Mouse (Mus musculus) liver, embryonic 12.5 days (tissue): ENCODE measurements around the gene Ttc39d. TPM values are rescaled to one million over a fixed set of nuclear protein-coding genes. Genes with fewer than 3 reads are reported as not detected.
"Not testable (repeated sequence)": the region's sequence is repeated elsewhere in the genome, so short reads cannot be mapped to it uniquely, and the experiment has no call there.

Source experiments
- ATAC-seq: fragments of 200-750 bp; cut with Nextera tagmentation; 2 replicates; pipeline ENCODE4 v1.8.0; 2017; ENCODE audit warnings: moderate number of reproducible peaks, mild to moderate bottlenecking, moderate library complexity
- H3K27ac ChIP-seq: fragments of 300-500 bp; sonication (generic); 2 replicates; pipeline ENCODE4 v1.5.1; 2016; ENCODE audit warnings: mild to moderate bottlenecking
- H3K27me3 ChIP-seq: fragments of 300-500 bp; sonication (generic); replicated peaks from 2 replicates; pipeline ENCODE4 v1.6.1; 2016; ENCODE audit warnings: mild to moderate bottlenecking, moderate library complexity
- H3K36me3 ChIP-seq: fragments of 300-500 bp; sonication (generic); 2 replicates; pipeline ENCODE4 v1.6.1; 2016; ENCODE audit warnings: mild to moderate bottlenecking, moderate library complexity
- H3K4me1 ChIP-seq: fragments of 300-500 bp; sonication (generic); 2 replicates; pipeline ENCODE4 v1.6.1; 2016
- H3K4me2 ChIP-seq: fragments of 300-500 bp; sonication (generic); 2 replicates; pipeline ENCODE4 v1.6.1; 2016; ENCODE audit warnings: mild to moderate bottlenecking, moderate library complexity
- H3K4me3 ChIP-seq: fragments of 300-500 bp; sonication (generic); 2 replicates; pipeline ENCODE4 v1.5.1; 2016; ENCODE audit warnings: mild to moderate bottlenecking, moderate library complexity
- H3K9ac ChIP-seq: fragments of 300-500 bp; sonication (generic); 2 replicates; pipeline ENCODE4 v1.6.1; 2016; ENCODE audit warnings: mild to moderate bottlenecking, moderate library complexity
- H3K9me3 ChIP-seq: fragments of 300-500 bp; sonication (generic); replicated peaks from 2 replicates; pipeline ENCODE4 v1.6.1; 2016; ENCODE audit warnings: mild to moderate bottlenecking, moderate library complexity
- WGBS: fragments of 180-500 bp; shearing (Covaris S2); methylation state at CpG from one replicate; pipeline ENCODE4 v1.1.7; 2016; ENCODE audit not compliant: insufficient replicate concordance; 5-methylcytosine and 5-hydroxymethylcytosine counted together
- polyA plus RNA-seq: library from polyadenylated mRNA; unstranded; fragments of >200 nt; fragmentation: Nextera tagmentation; extraction: Ambion mirVana; gene quantifications from 2 replicates; pipeline ENCODE4 v1.2.1, GENCODE M21; 2016

Gene Ttc39d
- polyA plus RNA-seq, 1 experiment from 2014 or later: not detected

DNA sequence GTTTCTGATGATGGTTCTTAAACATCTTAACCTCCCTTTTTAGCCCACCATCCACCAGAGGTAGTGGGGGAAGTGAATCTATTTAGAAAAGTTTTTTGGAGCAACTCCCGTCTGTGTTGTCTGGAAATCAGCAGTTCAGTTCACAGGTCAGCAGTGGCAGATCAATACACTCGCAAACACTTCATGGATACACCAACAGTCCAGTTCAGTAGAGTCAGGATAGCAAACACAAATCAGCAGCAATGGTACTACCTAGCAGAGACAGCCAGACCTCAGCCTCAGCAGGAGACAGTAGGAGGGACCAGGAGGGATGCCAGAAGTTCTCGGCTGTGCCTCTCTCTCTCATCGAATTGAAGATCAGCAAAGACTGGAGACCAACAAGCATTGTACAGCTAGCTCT is 35.3 kb upstream of the Ttc39d start:
- Histone ChIP-seq H3K4me2 (no peak overlapping the region), H3K27me3 (peaks cover 7% of the 10 kb centered on the region; the same call in 1 of the 2 replicates), H3K4me1 (peaks cover 8% of the 10 kb centered on the region; the same call in 1 of the 2 replicates), H3K4me3 (no peak overlapping the region), H3K36me3 (no peaks in the 10 kb centered on the region), H3K27ac (no peak overlapping the region), H3K9ac (no peak overlapping the region), H3K9me3 (no peaks in the 10 kb centered on the region)
- WGBS: 71% methylated on average over 4 of the region's 4 CpGs
- 0 out of 2 replicates have a peak, but pooled peaks have one; percentile 41 for ATAC-seq

DNA sequence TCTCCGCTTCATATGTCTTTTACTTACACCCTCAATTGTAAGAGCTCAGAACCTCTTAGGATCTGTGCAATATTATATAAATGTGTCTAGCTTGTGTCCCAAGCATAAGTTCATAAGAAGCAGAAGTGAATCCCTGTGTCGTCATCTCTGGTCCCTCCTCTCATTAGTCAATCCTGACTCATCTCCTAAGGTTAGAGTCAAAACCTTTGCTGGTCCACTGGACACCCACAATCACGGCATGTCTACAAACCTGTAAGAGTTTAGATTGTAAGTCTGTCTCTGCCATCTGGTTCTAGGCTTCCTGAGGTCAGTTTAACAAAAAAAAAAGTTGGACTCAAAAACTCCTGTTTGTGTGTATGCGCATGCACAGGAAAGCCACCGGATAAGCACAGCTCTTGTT is 34.5 kb upstream of the Ttc39d start:
- Histone ChIP-seq H3K36me3 (no peaks in the 10 kb centered on the region), H3K9me3 (no peaks in the 10 kb centered on the region), H3K27me3 (peaks cover 2% of the 10 kb centered on the region; the same call in 1 of the 2 replicates), H3K9ac (no peak overlapping the region), H3K4me2 (no peak overlapping the region), H3K27ac (no peak overlapping the region), H3K4me3 (no peak overlapping the region), H3K4me1 (peaks cover 8% of the 10 kb centered on the region; the same call in 1 of the 2 replicates)
- ATAC-seq: no peak
- WGBS: 59% methylated on average over 5 of the region's 5 CpGs

DNA sequence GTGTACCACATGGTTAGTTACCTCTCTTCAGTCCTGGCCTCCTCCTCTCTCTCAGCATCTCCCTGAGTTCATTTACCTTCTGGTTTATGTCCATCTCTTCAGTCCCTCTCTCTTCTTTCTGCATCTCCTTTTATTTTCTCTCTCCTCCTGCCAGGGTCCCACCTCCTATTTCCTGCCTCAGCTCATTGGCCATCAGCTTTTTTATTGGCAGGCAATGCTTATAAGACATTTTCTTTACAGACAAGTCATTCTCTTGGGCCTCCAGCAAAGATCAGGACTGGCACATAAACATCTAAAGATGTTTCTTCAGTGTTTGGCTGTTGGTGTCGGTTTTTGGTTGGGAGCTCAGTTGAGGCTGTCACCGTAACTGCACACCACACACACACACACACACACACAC is 33.6 kb upstream of the Ttc39d start:
- no peak overlapping the region for H3K27ac ChIP-seq
- 79% methylated on average over 2 of the region's 2 CpGs for WGBS
- no peak overlapping the region for H3K4me2 ChIP-seq
- ATAC-seq: no peak
- no peaks in the 10 kb centered on the region for H3K36me3 ChIP-seq
- H3K9ac ChIP-seq: no peak overlapping the region
- no peak overlapping the region for H3K4me3 ChIP-seq
- H3K27me3 ChIP-seq: 0 out of 2 replicates have a peak, but pooled peaks cover 2% of the 10 kb centered on the region
- H3K4me1 ChIP-seq: peaks cover 8% of the 10 kb centered on the region; the same call in 1 of the 2 replicates
- no peaks in the 10 kb centered on the region for H3K9me3 ChIP-seq

DNA sequence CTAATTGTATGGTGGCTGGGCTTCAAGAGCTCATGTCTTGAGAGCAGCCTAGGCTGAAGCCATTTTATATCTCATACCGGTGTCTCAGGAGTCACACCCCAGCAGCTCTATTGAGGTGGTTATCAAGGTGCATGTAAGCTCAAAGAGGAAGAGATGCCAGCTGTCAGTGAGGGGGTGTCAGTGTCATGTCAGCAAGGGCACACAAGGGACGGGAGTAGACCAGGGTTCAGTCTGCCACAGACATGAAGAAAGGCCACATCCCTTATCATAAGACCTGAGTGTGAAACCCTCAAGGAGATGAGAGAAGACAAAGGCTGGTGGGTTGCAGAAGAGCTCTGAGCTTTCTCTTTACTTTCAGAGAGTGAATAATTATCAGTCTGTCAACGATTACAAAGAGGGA is 33.1 kb upstream of the Ttc39d start:
- no peak overlapping the region for H3K4me3 ChIP-seq
- 55% methylated on average over 3 of the region's 3 CpGs for WGBS
- no peak for ATAC-seq

DNA sequence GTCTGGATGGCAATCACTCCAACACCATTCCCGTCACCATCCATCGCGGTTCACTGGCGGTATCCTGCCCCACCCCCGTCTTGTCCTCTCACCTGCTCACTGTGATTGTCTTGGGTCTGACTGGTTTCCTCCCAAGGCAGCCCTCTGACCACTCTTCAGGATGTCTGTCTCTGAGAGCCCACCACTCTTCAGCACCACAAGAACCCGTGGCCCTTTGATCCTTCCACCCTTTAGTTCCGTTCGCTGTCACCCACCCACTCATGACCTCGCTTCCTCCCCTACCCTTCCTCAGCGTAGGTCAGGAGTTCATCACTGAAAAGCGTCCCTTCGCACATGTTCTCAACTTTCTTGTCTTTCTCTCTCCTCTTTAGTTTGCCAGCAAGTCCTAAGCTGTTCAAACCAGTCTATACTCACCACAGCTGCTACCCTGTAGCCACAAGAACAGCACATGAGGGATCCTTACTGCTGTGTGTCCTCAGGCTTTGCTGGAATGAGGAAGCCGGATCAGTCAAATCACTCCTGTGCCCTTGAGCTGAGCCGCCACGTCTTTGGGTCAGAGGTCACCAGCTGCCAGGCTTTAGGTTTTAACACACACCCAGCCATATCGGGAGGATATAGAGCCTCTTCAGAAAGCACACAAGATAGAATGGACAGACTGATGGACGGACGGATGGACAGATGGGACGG is 32.4 kb upstream of the Ttc39d start:
- H3K27me3 ChIP-seq: 0 out of 2 replicates have a peak, but pooled peaks cover 2% of the 10 kb centered on the region
- no peak for ATAC-seq
- peaks cover 8% of the 10 kb centered on the region; the same call in 1 of the 2 replicates for H3K4me1 ChIP-seq
- no peak overlapping the region for H3K4me3 ChIP-seq
- H3K9ac ChIP-seq: no peak overlapping the region
- no peaks in the 10 kb centered on the region for H3K36me3 ChIP-seq
- no peak overlapping the region for H3K4me2 ChIP-seq
- H3K27ac ChIP-seq: no peak overlapping the region
- H3K9me3 ChIP-seq: no peaks in the 10 kb centered on the region
- WGBS: 60% methylated on average over 19 of the region's 19 CpGs

More for the DNA sequence above, 33.1 kb upstream of the Ttc39d start:
- H3K4me1 ChIP-seq: peaks cover 8% of the 10 kb centered on the region; the same call in 1 of the 2 replicates
- H3K27ac ChIP-seq: no peak overlapping the region
- H3K36me3 ChIP-seq: no peaks in the 10 kb centered on the region
- H3K27me3 ChIP-seq: 0 out of 2 replicates have a peak, but pooled peaks cover 2% of the 10 kb centered on the region
- no peaks in the 10 kb centered on the region for H3K9me3 ChIP-seq
- H3K9ac ChIP-seq: no peak overlapping the region
- H3K4me2 ChIP-seq: no peak overlapping the region

DNA sequence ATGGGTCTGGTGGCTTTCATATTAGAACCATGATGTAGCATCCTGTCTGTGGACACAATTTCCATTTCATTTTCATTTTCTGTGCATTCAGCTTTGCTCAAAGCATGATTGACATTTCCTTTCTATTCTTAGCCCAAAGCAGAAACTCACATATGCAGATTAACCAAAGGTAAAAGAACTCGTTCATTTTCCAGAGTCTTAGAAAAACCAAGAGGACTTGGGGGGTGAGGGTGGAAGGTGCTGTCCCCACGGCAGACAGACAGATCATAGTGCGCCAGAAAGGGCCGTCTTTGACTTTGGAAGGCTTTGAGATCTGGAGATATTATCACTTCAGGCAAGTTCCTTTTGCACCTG is 31.9 kb upstream of the Ttc39d start:
- no peak overlapping the region for H3K27ac ChIP-seq
- no peaks in the 10 kb centered on the region for H3K36me3 ChIP-seq
- peaks cover 8% of the 10 kb centered on the region; the same call in 1 of the 2 replicates for H3K4me1 ChIP-seq
- no peak overlapping the region for H3K4me2 ChIP-seq
- no peak for ATAC-seq
- WGBS: 49% methylated on average over 4 of the region's 4 CpGs
- no peak overlapping the region for H3K9ac ChIP-seq
- no peak overlapping the region for H3K4me3 ChIP-seq
- 0 out of 2 replicates have a peak, but pooled peaks cover 2% of the 10 kb centered on the region for H3K27me3 ChIP-seq
- H3K9me3 ChIP-seq: no peaks in the 10 kb centered on the region

DNA sequence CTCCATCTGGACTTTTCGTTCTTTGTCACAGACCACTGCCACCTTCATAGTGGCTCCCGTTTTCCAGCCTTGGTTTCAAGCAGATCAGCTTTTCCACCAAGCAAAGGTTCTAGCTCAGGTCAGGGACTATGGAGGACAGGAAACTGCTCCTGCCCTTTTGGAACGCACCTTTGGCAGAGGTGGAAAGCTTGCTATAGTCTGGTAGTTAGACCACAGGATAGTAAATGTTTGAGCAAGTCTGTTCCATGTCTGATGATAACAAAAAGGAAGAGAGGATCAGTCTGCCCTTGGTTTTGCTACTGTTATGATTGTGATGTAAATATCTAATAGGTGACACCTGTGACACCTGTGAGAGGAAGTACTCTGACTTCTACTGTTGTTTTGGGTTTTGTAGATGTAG is 31.3 kb upstream of the Ttc39d start:
- Histone ChIP-seq H3K27ac (no peak overlapping the region), H3K4me1 (peaks cover 8% of the 10 kb centered on the region; the same call in 1 of the 2 replicates), H3K4me2 (no peak overlapping the region), H3K9me3 (no peaks in the 10 kb centered on the region), H3K4me3 (no peak overlapping the region), H3K9ac (no peak overlapping the region), H3K27me3 (0 out of 2 replicates have a peak, but pooled peaks cover 2% of the 10 kb centered on the region), H3K36me3 (no peaks in the 10 kb centered on the region)
- WGBS: 68% methylated on average over 3 of the region's 3 CpGs
- no peak for ATAC-seq

DNA sequence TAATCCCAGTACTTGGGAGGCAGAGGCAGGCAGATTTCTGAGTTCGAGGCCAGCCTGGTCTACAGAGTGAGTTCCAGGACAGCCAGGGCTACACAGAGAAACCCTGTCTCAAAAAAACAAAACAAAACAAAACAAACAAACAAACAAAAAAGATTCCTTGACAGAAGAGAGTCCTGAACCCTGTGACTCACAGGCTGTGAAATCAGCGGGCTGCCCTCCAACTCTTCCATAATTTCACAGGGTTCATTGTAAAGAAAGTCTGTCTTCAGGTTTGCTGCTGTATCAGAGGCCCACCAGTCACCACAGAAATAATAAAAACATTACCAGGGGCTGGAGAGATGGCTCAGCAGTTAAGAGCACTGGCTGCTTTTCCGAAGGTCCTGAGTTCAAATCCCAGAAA is 28.4 kb upstream of the Ttc39d start:
- H3K4me3 ChIP-seq, H3K4me2 ChIP-seq, ATAC-seq, H3K4me1 ChIP-seq, H3K9ac ChIP-seq, H3K36me3 ChIP-seq, H3K27me3 ChIP-seq, H3K27ac ChIP-seq, H3K9me3 ChIP-seq: not testable (repeated sequence)
- whole genome bisulfite sequencing: 82% methylated on average over 3 of the region's 3 CpGs

DNA sequence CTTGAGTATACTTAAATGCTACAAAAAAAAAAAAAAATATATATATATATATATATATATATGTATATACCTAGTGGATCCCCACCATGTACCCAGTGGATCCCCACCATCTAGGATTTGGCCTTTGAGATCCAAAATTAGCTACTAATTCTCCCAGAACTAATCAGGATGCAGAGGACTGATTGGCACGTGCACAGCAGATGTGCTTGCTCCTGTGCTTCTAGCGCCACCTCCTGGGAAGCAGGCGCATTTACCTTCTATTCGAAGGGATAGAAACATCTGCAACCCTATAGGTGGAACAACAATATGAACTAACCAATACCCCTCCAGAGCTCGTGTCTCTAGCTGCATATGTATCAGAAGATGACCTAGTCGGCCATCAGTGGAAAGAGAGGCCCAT is 27.3 kb upstream of the Ttc39d start:
- no peaks in the 10 kb centered on the region for H3K36me3 ChIP-seq
- WGBS: under 1% methylated on average over 6 of the region's 6 CpGs
- H3K9ac ChIP-seq: no peak overlapping the region
- no peak overlapping the region for H3K4me2 ChIP-seq
- H3K4me1 ChIP-seq: peaks cover 3% of the 10 kb centered on the region; the same call in 1 of the 2 replicates
- H3K4me3 ChIP-seq: no peak overlapping the region
- no peaks in the 10 kb centered on the region for H3K27me3 ChIP-seq
- peak; percentile 82 for ATAC-seq
- no peaks in the 10 kb centered on the region for H3K9me3 ChIP-seq
- H3K27ac ChIP-seq: no peak overlapping the region

DNA sequence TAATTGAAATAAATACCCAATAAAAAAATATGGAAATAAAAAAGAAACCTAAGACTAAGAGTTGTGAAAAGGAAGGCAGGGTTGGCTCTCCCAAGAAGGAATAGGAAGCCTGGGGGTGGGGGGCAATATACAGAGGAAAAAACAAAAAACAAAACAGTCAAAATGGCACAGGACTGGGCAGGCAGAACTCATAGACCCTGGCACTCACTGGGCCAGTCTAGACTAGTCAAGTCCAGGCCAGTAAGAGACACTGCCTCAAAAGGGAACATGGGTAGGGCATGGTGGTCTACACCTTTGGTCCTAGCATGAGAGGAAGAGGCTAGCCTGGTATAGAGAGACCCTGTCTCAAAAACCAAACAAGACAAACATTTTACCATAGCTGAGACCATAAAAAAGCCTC is 26.8 kb upstream of the Ttc39d start:
- Histone ChIP-seq H3K27me3 (no peaks in the 10 kb centered on the region), H3K9ac (no peak overlapping the region), H3K27ac (no peak overlapping the region), H3K36me3 (no peaks in the 10 kb centered on the region), H3K4me2 (no peak overlapping the region), H3K9me3 (no peaks in the 10 kb centered on the region), H3K4me1 (no peaks in the 10 kb centered on the region), H3K4me3 (no peak overlapping the region)
- 0 out of 2 replicates have a peak, but pooled peaks have one; percentile 26 for ATAC-seq

DNA sequence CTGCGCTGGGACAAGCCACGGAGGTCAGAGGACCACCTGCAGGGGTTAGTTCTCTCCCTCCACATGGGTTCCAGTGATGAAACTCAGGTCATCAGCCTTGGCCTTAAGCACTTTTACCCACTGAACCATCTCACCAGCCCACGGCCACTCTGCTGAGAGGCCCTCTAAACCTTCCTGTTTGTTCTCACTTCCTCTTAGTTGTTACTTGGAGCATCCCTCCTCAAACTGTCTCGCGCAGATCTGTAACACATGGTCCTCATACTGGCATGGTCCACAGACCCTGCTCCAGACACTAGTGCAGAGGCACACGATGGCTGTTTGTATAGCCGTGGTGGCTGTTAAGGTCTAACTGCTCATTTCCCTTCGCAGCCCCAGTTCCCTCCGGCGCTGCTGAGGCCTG is 23.6 kb upstream of the Ttc39d start:
- Histone ChIP-seq H3K36me3 (no peaks in the 10 kb centered on the region), H3K4me3 (no peak overlapping the region), H3K4me1 (no peaks in the 10 kb centered on the region), H3K9ac (no peak overlapping the region), H3K27ac (no peak overlapping the region), H3K4me2 (no peak overlapping the region), H3K27me3 (no peaks in the 10 kb centered on the region), H3K9me3 (no peaks in the 10 kb centered on the region)
- WGBS: 63% methylated on average over 10 of the region's 10 CpGs
- no peak for ATAC-seq

DNA sequence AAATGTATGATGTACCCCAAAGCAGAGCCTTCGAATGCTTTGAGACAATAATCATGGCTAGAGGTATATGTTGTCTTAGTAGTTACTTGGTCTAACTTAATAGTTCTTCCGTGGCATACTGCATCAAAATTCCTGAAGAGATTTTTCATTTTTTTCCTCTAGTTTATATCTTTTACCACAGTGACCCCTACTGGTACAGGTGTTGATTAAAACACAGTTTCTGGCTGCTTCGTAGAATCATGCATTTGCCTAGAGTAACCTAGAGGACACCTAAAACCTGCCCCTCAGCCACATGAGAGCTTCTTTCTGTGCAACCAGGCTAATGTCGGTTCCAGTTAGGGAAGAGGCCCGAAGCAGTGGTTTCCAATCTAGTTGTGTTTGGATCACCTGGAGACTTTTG is 14.2 kb upstream of the Ttc39d start:
- no peak for ATAC-seq
- Histone ChIP-seq H3K4me1 (no peaks in the 10 kb centered on the region), H3K4me3 (no peak overlapping the region), H3K4me2 (no peak overlapping the region), H3K27ac (no peak overlapping the region), H3K9ac (no peak overlapping the region), H3K9me3 (no peaks in the 10 kb centered on the region), H3K36me3 (peaks cover 33% of the 10 kb centered on the region), H3K27me3 (no peaks in the 10 kb centered on the region; the same call in 1 of the 2 replicates)
- WGBS: 52% methylated on average over 5 of the region's 5 CpGs
